Mouse (Mus musculus): ENCODE data around the gene Dido1.

Dido1 gene

GRCm38 (mm10) chr2:180709923-180710272 is at the start of gene Dido1, which contains the start of gene Gid8:
Gene Dido1 (minus strand): TSS chr2:180709999.
Gene Gid8 (plus strand): TSS chr2:180710117.
- DNase-seq (ENCODE audit: inconsistent age in 2 of 2, low spot score in 1 of 2) = peak; percentile 97 to 99

- DNase-seq (ENCODE audit: inconsistent age in 2 of 2, low spot score in 1 of 2) = no peak
Measured at GRCm38 (mm10) chr2:180758513-180759263, 48.9 kb upstream of the Dido1 start.

GRCm38 (mm10) chr2:180756786-180757185 is 47.0 kb upstream of the Dido1 start:
- DNase-seq (ENCODE audit: inconsistent age in 2 of 2, low spot score in 1 of 2) = no peak

- DNase-seq (ENCODE audit: inconsistent age in 2 of 2, low spot score in 1 of 2) = peak; percentile 41 to 72
Measured at GRCm38 (mm10) chr2:180755896-180756295, 46.1 kb upstream of the Dido1 start.

GRCm38 (mm10) chr2:180754976-180755688 is 45.3 kb upstream of the Dido1 start:
- no peak for DNase-seq (ENCODE audit: inconsistent age in 2 of 2, low spot score in 1 of 2)

- DNase-seq (ENCODE audit: inconsistent age in 2 of 2, low spot score in 1 of 2) = no peak
Measured at GRCm38 (mm10) chr2:180748904-180749303, 39.1 kb upstream of the Dido1 start.

- no peak for DNase-seq (ENCODE audit: inconsistent age in 2 of 2, low spot score in 1 of 2)
Measured at GRCm38 (mm10) chr2:180746569-180747192, 36.9 kb upstream of the Dido1 start.

GRCm38 (mm10) chr2:180745248-180745927 is 35.6 kb upstream of the Dido1 start:
- peak; percentile 81 to 94 for DNase-seq (ENCODE audit: inconsistent age in 2 of 2, low spot score in 1 of 2)

GRCm38 (mm10) chr2:180743321-180743720 is 33.5 kb upstream of the Dido1 start:
- no peak for DNase-seq (ENCODE audit: inconsistent age in 2 of 2, low spot score in 1 of 2)

- no peak for DNase-seq (ENCODE audit: inconsistent age in 2 of 2, low spot score in 1 of 2)
Measured at GRCm38 (mm10) chr2:180742820-180743219, 33.0 kb upstream of the Dido1 start.

- no peak for DNase-seq (ENCODE audit: inconsistent age in 2 of 2, low spot score in 1 of 2)
Measured at GRCm38 (mm10) chr2:180741421-180741820, 31.6 kb upstream of the Dido1 start.

- no peak for DNase-seq (ENCODE audit: inconsistent age in 2 of 2, low spot score in 1 of 2)
Measured at GRCm38 (mm10) chr2:180740349-180740748, 30.6 kb upstream of the Dido1 start.

GRCm38 (mm10) chr2:180737984-180738383 is 28.2 kb upstream of the Dido1 start:
- no peak for DNase-seq (ENCODE audit: inconsistent age in 2 of 2, low spot score in 1 of 2)

GRCm38 (mm10) chr2:180735232-180735631 is 25.4 kb upstream of the Dido1 start:
- no peak for DNase-seq (ENCODE audit: inconsistent age in 2 of 2, low spot score in 1 of 2)

- DNase-seq (ENCODE audit: inconsistent age in 2 of 2, low spot score in 1 of 2) = no peak
Measured at GRCm38 (mm10) chr2:180731984-180732383, 22.2 kb upstream of the Dido1 start.

- DNase-seq (ENCODE audit: inconsistent age in 2 of 2, low spot score in 1 of 2) = peak; percentile 33 to 69
Measured at GRCm38 (mm10) chr2:180731036-180731435, 21.2 kb upstream of the Dido1 start.

- no peak for DNase-seq (ENCODE audit: inconsistent age in 2 of 2, low spot score in 1 of 2)
Measured at GRCm38 (mm10) chr2:180727613-180728021, 17.8 kb upstream of the Dido1 start.

GRCm38 (mm10) chr2:180726658-180727442 is 17.1 kb upstream of the Dido1 start:
- peak in 1 of 2 experiments; percentile 38 for DNase-seq (ENCODE audit: inconsistent age in 2 of 2, low spot score in 1 of 2)

GRCm38 (mm10) chr2:180725856-180726629 is 16.2 kb upstream of the Dido1 start:
- no peak for DNase-seq (ENCODE audit: inconsistent age in 2 of 2, low spot score in 1 of 2)

GRCm38 (mm10) chr2:180725414-180725778 is 15.6 kb upstream of the Dido1 start:
- DNase-seq (ENCODE audit: inconsistent age in 2 of 2, low spot score in 1 of 2) = no peak
